Mouse (Mus musculus): ENCODE data around the gene Egln1. TPM values are rescaled to one million over a fixed set of nuclear protein-coding genes. Genes with fewer than 3 reads are reported as not detected.
A peak's percentile ranks its signal among the peaks of the same experiment; 100 is the strongest.

Gene Egln1
- 16.7 and 18.4 TPM in 2 replicates for polyA plus RNA-seq (2015; fragmentation: Nextera tagmentation; extraction: Ambion mirVana)

- ATAC-seq (replicated peaks; ENCODE audit: insufficient number of reproducible peaks, insufficient read depth, low FRiP score, low read depth) = peak; percentile 91
- Histone ChIP-seq H3K27ac (peak within 1 kb of the TSS; percentile 98), H3K4me2 (peak within 1 kb of the TSS; percentile 66), H3K9me3 (replicated peaks) (no peaks in the 10 kb centered on the region), H3K4me1 (replicated peaks) (peaks cover 35% of the 10 kb centered on the region), H3K36me3 (no peaks in the 10 kb centered on the region), H3K27me3 (no peaks in the 10 kb centered on the region), H3K4me3 (peak within 1 kb of the TSS; percentile 91), H3K9ac (peak within 1 kb of the TSS; percentile 97)
- under 1% methylated on average over 40 of the region's 98 CpGs for WGBS
These were observed at the start of gene Egln1 for GRCm38 (mm10) chr8:124949209-124950068. Egln1 (minus strand) TSS chr8:124949324.

GRCm38 (mm10) chr8:124995776-124996175, 46.7 kb upstream of the Egln1 start:
- 62% methylated on average over 2 of the region's 2 CpGs for WGBS
- H3K4me2 ChIP-seq = no peak overlapping the region
- no peaks in the 10 kb centered on the region; the same call in 1 of the 2 replicates for H3K9me3 ChIP-seq (replicated peaks)
- H3K4me1 ChIP-seq (replicated peaks) = 0 out of 2 replicates have a peak, but pooled peaks cover 12% of the 10 kb centered on the region
- no peak overlapping the region for H3K4me3 ChIP-seq
- no peak for ATAC-seq (replicated peaks; ENCODE audit: insufficient number of reproducible peaks, insufficient read depth, low FRiP score, low read depth)
- H3K27ac ChIP-seq = no peak overlapping the region
- 0 out of 2 replicates have a peak, but pooled peaks cover 2% of the 10 kb centered on the region for H3K27me3 ChIP-seq
- no peak overlapping the region for H3K9ac ChIP-seq
- H3K36me3 ChIP-seq = no peaks in the 10 kb centered on the region

GRCm38 (mm10) chr8:124991668-124991926, 42.5 kb upstream of the Egln1 start:
- H3K27ac ChIP-seq = no peak overlapping the region
- 14% methylated on average over 6 of the region's 6 CpGs for WGBS
- H3K9me3 ChIP-seq (replicated peaks) = no peaks in the 10 kb centered on the region; the same call in 1 of the 2 replicates
- H3K9ac ChIP-seq = peak overlapping the region; percentile 23; the same call in 1 of the 2 replicates
- H3K4me2 ChIP-seq = peak overlapping the region; percentile 65
- H3K4me1 ChIP-seq (replicated peaks) = 0 out of 2 replicates have a peak, but pooled peaks cover 12% of the 10 kb centered on the region
- H3K27me3 ChIP-seq = 0 out of 2 replicates have a peak, but pooled peaks cover 2% of the 10 kb centered on the region
- peak overlapping the region; percentile 32 for H3K4me3 ChIP-seq
- ATAC-seq (replicated peaks; ENCODE audit: insufficient number of reproducible peaks, insufficient read depth, low FRiP score, low read depth) = no peak
- no peaks in the 10 kb centered on the region for H3K36me3 ChIP-seq

- H3K9me3 ChIP-seq (replicated peaks) = no peaks in the 10 kb centered on the region
- no peak overlapping the region for H3K27ac ChIP-seq
- 0 out of 2 replicates have a peak, but pooled peaks cover 2% of the 10 kb centered on the region for H3K27me3 ChIP-seq
- ATAC-seq (replicated peaks; ENCODE audit: insufficient number of reproducible peaks, insufficient read depth, low FRiP score, low read depth) = no peak
- peak overlapping the region; percentile 65 for H3K4me2 ChIP-seq
- H3K36me3 ChIP-seq = no peaks in the 10 kb centered on the region
- 9% methylated on average over 17 of the region's 17 CpGs for WGBS
- 0 out of 2 replicates have a peak, but pooled peaks cover 12% of the 10 kb centered on the region for H3K4me1 ChIP-seq (replicated peaks)
- H3K9ac ChIP-seq = peak overlapping the region; percentile 23; the same call in 1 of the 2 replicates
- peak overlapping the region; percentile 32 for H3K4me3 ChIP-seq
These were observed 42.0 kb upstream of the Egln1 start for GRCm38 (mm10) chr8:124990923-124991667.

GRCm38 (mm10) chr8:124980828-124981227, 31.7 kb upstream of the Egln1 start:
- Histone ChIP-seq H3K4me2 (no peak overlapping the region), H3K9me3 (replicated peaks) (no peaks in the 10 kb centered on the region), H3K36me3 (no peaks in the 10 kb centered on the region), H3K9ac (no peak overlapping the region), H3K27ac (no peak overlapping the region), H3K27me3 (no peaks in the 10 kb centered on the region; the same call in 1 of the 2 replicates), H3K4me3 (no peak overlapping the region), H3K4me1 (replicated peaks) (no peaks in the 10 kb centered on the region)
- no peak for ATAC-seq (replicated peaks; ENCODE audit: insufficient number of reproducible peaks, insufficient read depth, low FRiP score, low read depth)
- WGBS = 74% methylated on average over 8 of the region's 8 CpGs

- Histone ChIP-seq H3K4me1 (replicated peaks) (no peaks in the 10 kb centered on the region), H3K27me3 (no peaks in the 10 kb centered on the region; the same call in 1 of the 2 replicates), H3K4me3 (no peak overlapping the region), H3K36me3 (no peaks in the 10 kb centered on the region), H3K9ac (no peak overlapping the region), H3K4me2 (no peak overlapping the region), H3K27ac (no peak overlapping the region), H3K9me3 (replicated peaks) (no peaks in the 10 kb centered on the region)
- 91% methylated on average over 3 of the region's 3 CpGs for WGBS
- ATAC-seq (replicated peaks; ENCODE audit: insufficient number of reproducible peaks, insufficient read depth, low FRiP score, low read depth) = no peak
These were observed 30.9 kb upstream of the Egln1 start for GRCm38 (mm10) chr8:124980036-124980435.

- Histone ChIP-seq H3K27ac (no peak overlapping the region), H3K27me3 (no peaks in the 10 kb centered on the region), H3K9me3 (replicated peaks) (no peaks in the 10 kb centered on the region), H3K36me3 (no peaks in the 10 kb centered on the region), H3K4me2 (no peak overlapping the region), H3K9ac (no peak overlapping the region), H3K4me3 (no peak overlapping the region), H3K4me1 (replicated peaks) (no peaks in the 10 kb centered on the region)
- ATAC-seq (replicated peaks; ENCODE audit: insufficient number of reproducible peaks, insufficient read depth, low FRiP score, low read depth) = no peak
- 75% methylated on average over 7 of the region's 7 CpGs for WGBS
These were observed 28.9 kb upstream of the Egln1 start for GRCm38 (mm10) chr8:124978026-124978425.

GRCm38 (mm10) chr8:124976211-124976610, 27.1 kb upstream of the Egln1 start:
- Histone ChIP-seq H3K9ac (no peak overlapping the region), H3K4me3 (no peak overlapping the region), H3K4me1 (replicated peaks) (no peaks in the 10 kb centered on the region), H3K9me3 (replicated peaks) (no peaks in the 10 kb centered on the region), H3K27me3 (no peaks in the 10 kb centered on the region), H3K4me2 (no peak overlapping the region), H3K36me3 (no peaks in the 10 kb centered on the region), H3K27ac (no peak overlapping the region)
- WGBS = 86% methylated on average over 6 of the region's 6 CpGs
- no peak for ATAC-seq (replicated peaks; ENCODE audit: insufficient number of reproducible peaks, insufficient read depth, low FRiP score, low read depth)

GRCm38 (mm10) chr8:124974254-124974653, 25.1 kb upstream of the Egln1 start:
- H3K27ac ChIP-seq = no peak overlapping the region
- no peak overlapping the region for H3K4me2 ChIP-seq
- ATAC-seq (replicated peaks; ENCODE audit: insufficient number of reproducible peaks, insufficient read depth, low FRiP score, low read depth) = no peak
- no peaks in the 10 kb centered on the region for H3K4me1 ChIP-seq (replicated peaks)
- H3K36me3 ChIP-seq = no peaks in the 10 kb centered on the region
- WGBS = 52% methylated on average over 4 of the region's 4 CpGs
- H3K27me3 ChIP-seq = no peaks in the 10 kb centered on the region
- no peaks in the 10 kb centered on the region for H3K9me3 ChIP-seq (replicated peaks)
- H3K4me3 ChIP-seq = no peak overlapping the region
- H3K9ac ChIP-seq = no peak overlapping the region

GRCm38 (mm10) chr8:124973221-124973620, 24.1 kb upstream of the Egln1 start:
- no peaks in the 10 kb centered on the region for H3K4me1 ChIP-seq (replicated peaks)
- ATAC-seq (replicated peaks; ENCODE audit: insufficient number of reproducible peaks, insufficient read depth, low FRiP score, low read depth) = no peak
- 74% methylated on average over 8 of the region's 8 CpGs for WGBS
- H3K4me2 ChIP-seq = no peak overlapping the region
- H3K27me3 ChIP-seq = no peaks in the 10 kb centered on the region
- H3K9ac ChIP-seq = no peak overlapping the region
- H3K9me3 ChIP-seq (replicated peaks) = no peaks in the 10 kb centered on the region
- H3K27ac ChIP-seq = no peak overlapping the region
- H3K4me3 ChIP-seq = no peak overlapping the region
- no peaks in the 10 kb centered on the region for H3K36me3 ChIP-seq

- WGBS = 71% methylated on average over 6 of the region's 6 CpGs
These were observed 21.3 kb upstream of the Egln1 start for GRCm38 (mm10) chr8:124970312-124970933.

More at GRCm38 (mm10) chr8:124970312-124970933, 21.3 kb upstream of the Egln1 start:
- Histone ChIP-seq H3K9me3 (replicated peaks) (no peaks in the 10 kb centered on the region), H3K27ac (no peak overlapping the region), H3K27me3 (no peaks in the 10 kb centered on the region), H3K4me3 (no peak overlapping the region), H3K9ac (no peak overlapping the region), H3K36me3 (no peaks in the 10 kb centered on the region), H3K4me2 (no peak overlapping the region), H3K4me1 (replicated peaks) (no peaks in the 10 kb centered on the region)
- no peak for ATAC-seq (replicated peaks; ENCODE audit: insufficient number of reproducible peaks, insufficient read depth, low FRiP score, low read depth)
